Mouse (Mus musculus): Measurements from ENCODE around the gene Olfr1342. TPM values are rescaled to one million over a fixed set of nuclear protein-coding genes. Genes with fewer than 3 reads are reported as not detected.
A peak's percentile ranks its signal among the peaks of the same experiment; 100 is the strongest.

Olfr1342 gene
- total RNA-seq (2021), result not detected
- long read RNA-seq, experiment 1, result 0 reads
- long read RNA-seq, experiment 2, result 0 reads

DNA sequence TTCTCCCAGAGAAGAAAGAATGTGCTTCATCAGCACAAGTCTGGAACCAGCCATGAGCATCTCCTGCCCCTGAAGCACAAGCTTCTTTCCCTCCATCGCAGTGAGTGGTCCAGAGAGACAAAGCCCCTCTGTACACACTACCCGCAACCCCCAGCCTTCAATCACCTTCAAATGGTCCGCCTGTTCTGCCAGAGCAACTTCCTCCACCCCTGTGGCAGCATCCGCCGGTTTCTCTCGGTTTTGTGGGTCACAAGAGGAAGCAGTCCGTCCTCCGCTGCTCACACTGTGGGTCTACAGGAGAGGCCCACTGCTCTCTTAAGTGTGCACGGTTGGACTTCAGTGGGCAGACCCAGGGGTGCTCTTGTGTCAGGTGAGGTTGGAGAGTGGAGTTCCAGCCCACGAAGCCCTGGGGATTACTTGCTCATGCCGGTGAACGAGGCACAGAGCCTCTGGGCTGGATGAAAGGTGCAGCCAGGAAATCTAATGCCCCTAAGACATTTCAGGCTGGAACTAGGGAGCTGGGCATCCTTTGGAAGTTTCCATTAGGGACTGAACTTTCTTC, at the start of gene Olfr1342:
Gene Olfr1342, minus strand, starts transcription at position 345 of the 562 bp plus-strand sequence.
- DNase-seq (ENCODE audit: low spot score in 2 of 2), result no peak
- intact Hi-C loops (cut with DNase I), result no loop called here

DNA sequence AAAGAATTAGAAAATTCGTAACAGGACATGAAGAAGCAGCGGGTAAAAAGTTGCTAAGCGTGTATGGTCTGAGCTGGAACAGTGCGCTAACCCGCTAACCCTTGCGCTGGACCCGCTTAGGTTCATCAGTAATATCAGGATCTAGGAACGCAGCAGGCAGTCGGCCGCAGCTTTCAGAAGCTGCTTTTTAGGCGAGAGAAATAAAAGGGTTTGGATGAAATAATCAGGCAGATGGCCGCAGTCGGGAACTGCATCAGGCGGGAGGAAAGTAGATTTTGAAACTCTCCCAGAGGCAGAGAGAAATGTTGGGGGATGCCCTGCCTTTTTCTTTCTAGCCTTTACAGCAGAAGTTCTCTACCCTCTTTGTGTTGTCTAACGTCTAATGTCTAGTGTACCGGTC, 49.3 kb upstream of the Olfr1342 start:
- DNase-seq (ENCODE audit: low spot score in 2 of 2), result no peak
- intact Hi-C loops (cut with DNase I), result no loop called here

DNA sequence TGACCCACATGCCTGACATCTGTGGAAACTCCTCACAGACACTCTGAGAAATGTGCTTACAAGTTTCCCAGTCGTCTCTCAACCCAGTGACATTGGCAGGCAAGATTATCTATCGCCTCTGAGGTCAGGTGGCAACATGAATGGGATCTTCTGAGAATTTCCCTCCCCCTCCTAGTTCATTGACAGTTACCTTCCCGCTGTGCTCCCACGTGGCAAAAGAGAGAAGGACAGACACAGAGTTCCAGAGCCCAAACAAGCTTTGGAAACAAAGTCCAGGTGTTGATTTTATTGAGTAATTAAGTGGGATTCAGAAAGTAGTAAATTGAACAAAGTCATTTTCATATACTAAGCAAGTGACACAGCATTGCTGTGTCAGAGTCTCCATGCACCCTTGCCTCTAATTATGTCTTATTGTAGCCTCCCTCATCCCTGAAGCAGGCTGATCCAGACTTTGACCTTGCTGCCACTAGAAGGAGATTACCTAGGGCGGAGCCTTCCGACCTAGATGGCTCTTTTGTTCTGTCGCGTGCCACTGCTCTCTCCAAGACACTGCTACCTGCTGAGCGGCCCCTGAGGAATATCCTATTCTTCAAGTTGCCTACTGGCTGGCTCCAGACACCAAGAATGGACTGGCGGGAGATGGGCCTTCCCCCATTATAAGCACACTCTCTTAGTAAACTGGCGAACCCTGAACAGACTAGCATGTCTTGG, 48.6 kb upstream of the Olfr1342 start:
- intact Hi-C loops (cut with DNase I), result no loop called here
- DNase-seq (ENCODE audit: low spot score in 2 of 2), result no peak

DNA sequence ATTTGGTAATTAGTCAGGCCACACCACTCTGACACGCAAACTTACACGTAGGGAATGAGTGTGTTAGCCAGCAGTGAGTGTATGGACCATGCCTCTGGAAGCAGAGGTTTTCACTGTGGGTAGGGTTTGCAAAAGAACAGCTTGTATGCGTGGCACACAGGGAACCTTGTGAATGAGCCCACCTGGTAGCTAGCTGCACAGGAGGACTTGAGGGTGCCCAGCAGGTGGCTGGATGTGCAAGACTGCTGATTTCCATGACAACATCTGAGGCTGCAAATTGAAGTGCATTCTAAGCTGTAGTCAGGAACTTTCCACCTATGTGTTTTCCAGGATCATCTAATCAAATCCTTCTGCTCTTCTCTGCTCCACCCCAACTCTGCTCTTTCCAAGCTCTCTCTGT, 47.0 kb upstream of the Olfr1342 start:
- no peak for DNase-seq (ENCODE audit: low spot score in 2 of 2)
- intact Hi-C loops (cut with DNase I), result loop anchor here (5.0 kb wide), 1 partner anchor 33 kb away; no protein-coding TSS in a partner anchor

DNA sequence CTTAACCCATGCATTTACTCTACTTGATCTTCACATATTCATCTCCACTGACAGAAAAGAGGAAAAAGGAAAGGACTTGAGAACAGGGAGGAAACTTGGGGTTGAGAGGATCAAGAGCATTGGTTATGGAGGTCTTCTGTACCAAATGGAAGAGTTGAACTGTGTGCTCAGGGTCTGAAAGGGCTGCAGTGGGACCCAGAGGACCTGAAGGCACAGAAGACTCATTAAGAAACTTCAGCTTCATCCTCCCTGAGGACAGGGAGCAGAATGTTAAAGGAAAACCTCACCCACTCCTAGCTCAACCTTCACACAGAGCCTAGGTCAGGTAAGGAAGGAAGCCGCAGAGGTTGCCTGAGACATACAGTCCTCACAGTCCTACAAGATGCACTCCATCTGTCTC, 39.3 kb upstream of the Olfr1342 start, which contains the start of gene Olfr1339:
Gene Olfr1339, plus strand, starts transcription at position 301 of the 400 bp plus-strand sequence.
- intact Hi-C loops (cut with DNase I), result no loop called here
- no peak for DNase-seq (ENCODE audit: low spot score in 2 of 2)

DNA sequence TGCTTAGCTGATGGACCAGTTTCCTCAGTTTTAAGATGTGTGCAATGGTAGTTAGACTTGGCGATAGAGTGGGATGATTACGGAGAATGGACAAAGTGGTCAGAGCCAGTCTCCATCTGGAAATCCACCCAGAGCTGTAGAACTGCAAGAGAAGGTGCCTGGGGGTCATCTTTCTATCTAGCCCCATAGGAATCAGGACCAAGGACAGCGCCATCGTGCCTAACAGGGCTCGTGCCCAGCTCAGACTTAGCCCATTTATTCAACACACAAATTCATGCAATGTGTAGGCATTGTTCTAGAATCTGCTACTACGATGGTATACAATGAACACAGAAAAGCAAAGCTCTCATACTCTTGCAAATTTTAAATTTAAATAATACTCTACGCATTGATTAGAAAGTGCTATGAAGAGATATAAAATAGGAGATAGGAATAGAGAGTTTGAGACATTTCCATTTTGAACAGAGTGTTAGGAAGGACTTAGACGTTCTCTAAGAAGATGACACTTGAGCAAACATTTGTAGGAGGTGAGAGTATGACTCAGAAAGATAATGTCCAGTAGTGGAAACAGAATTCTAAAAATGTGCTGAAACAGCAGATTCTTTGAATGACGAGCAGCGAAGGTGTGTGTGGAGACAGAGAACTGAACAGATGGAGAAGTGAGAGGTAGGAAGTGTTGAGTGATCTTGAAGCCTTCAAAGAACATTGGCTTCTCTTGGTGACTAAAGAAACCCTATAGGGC, 29.4 kb upstream of the Olfr1342 start:
- no peak for DNase-seq (ENCODE audit: low spot score in 2 of 2)
- intact Hi-C loops (cut with DNase I), result no loop called here

DNA sequence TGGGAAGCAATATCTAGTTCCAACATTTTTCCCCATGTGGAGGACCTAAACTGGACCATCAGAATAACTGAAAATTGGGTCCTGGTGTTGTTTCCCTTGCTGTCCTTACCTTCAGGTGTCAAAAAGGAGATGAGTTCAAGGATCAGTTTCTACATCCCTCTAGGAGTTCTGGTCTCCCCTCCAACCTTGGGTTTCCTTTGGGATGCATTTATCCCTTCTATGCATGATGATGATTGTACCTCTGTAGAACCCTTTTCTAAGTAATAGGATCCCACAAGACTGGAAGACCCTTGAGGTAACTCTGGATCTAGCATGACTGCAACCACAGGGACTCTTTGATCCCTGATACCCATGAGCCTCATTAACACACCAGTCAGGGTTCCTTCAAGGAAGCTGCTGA, 27.3 kb upstream of the Olfr1342 start, which contains the start of gene Olfr1340:
Gene Olfr1340, plus strand, starts transcription at position 301 of the 400 bp plus-strand sequence.
- intact Hi-C loops (cut with DNase I), result no loop called here
- no peak for DNase-seq (ENCODE audit: low spot score in 2 of 2)

DNA sequence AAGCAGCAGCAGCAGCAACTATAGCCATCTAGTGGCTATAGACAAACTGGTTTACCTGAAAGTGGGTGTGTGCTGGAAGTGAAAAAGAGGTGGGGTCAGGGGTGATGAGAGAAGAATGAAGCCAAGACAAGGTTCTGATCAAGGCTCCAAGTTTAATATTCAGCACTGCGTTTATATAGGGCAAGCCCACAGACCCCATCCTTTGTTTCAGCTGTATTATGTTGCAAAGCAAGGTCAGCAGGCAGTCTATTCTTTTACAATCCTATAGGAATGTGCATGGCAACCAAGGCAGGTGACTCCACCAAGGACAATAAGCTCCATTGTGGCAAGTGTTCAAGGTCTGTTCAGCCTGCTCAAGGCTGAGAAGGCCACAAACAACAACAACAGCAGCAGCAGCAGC, 19.1 kb upstream of the Olfr1342 start:
- intact Hi-C loops (cut with DNase I), result no loop called here
- no peak for DNase-seq (ENCODE audit: low spot score in 2 of 2)

DNA sequence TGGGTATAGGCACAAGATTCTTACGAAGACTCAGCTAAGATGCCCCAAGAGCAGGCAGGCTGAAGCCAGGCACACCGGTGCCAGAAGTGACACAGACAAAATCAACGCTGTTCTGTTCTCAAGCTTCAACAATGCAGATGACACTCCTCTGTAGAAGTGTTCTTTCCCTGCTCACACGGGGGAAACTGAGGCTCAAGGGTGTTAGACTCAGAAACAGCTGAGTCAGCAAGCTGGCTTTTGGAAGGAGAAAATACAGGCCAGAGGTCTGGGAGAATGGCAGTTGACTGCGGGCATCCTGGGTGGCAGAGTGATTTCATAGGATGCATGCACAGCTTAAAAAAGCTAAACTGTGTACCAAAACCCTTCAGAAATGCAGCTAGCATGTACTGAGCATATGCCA, 15.5 kb upstream of the Olfr1342 start:
- intact Hi-C loops (cut with DNase I), result no loop called here
- no peak for DNase-seq (ENCODE audit: low spot score in 2 of 2)

DNA sequence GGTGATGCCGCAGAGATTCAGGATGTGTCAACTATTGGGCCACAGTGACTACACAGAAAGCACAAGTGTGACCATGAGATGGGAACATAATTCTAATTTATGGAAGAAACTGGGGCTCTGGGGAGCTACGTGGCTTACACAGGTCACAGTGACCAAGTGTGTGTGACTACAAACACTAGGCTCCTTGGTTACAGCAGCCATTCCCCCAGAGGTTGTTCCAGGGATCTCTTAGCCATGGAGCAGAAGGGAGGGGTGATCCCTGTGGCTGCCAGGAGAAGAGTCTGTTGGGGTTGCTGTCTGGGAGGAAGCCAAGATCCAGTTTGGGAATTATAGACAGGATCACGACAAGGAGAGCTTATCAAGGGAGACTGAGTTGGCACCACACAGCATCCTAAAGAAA, 10.7 kb upstream of the Olfr1342 start, which contains the start of gene Olfr1341:
Gene Olfr1341, plus strand, starts transcription at position 301 of the 400 bp plus-strand sequence.
- intact Hi-C loops (cut with DNase I), result no loop called here
- DNase-seq (ENCODE audit: low spot score in 2 of 2), result no peak

DNA sequence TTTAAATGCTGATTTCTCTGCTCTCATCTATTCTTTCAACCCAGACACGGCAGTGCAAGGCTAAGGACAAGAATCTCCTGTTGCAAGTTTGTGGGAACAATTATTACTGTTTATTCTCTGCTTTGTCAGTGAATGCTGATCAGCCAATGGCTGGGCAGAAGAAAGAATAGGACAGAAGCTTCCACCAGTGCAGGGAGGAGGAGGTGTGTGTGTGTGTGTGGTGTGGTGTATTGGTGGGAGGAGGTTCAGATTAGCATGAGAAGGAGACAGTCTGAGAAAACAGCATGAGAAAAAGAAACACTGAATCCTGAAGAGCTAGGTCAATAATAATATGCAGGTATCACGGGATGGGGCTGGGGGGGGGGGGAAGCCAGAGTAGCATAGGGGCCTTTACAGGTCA, 1.3 kb upstream of the Olfr1342 start:
- DNase-seq (ENCODE audit: low spot score in 2 of 2), result no peak
- intact Hi-C loops (cut with DNase I), result no loop called here

DNA sequence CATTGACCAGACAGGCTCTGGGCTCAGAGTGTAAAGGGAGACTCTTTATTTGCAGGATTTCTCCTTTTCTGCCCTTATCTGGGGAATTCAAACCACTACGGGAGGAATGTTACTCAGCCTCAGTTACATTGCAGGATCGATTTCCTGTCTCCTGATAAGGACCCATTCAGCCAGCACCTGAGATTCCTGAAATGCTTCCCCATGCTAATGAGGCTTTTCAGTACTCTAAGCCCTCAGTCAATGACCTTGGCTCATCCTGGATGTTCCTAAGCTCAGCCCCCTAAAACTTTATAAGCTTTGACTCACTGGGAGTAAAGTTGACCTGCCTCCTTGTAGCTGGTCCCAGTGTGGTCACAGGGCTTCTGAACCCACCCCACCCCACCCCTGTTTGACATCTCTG, 5.5 kb downstream of the Olfr1342 start:
- intact Hi-C loops (cut with DNase I), result no loop called here
- DNase-seq (ENCODE audit: low spot score in 2 of 2), result no peak

DNA sequence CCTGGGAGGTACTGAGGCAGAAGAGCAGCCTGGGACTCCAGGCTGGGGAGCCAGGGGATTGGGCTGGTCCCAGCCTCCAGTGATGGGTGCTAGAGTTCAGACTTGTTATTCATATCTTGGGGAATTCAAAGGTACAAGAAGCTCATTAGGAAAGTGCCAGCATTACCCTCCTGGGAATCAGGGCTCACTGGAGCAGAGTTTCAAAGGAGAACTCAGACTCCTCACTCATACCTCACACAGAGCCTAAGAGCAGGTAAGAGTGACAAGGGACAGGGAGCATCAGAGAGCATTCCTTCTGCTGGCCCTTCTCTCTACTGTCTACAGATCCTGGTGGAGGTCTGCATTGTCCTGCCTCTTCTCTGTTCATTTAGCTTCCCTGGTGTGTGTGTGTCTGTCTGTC, 33.9 kb downstream of the Olfr1342 start, which contains the start of gene Olfr62:
Gene Olfr62, plus strand, starts transcription at position 301 of the 400 bp plus-strand sequence.
- intact Hi-C loops (cut with DNase I), result loop anchor here (5.0 kb wide), 1 partner anchor 329 kb away; no protein-coding TSS in a partner anchor
- no peak for DNase-seq (ENCODE audit: low spot score in 2 of 2)

DNA sequence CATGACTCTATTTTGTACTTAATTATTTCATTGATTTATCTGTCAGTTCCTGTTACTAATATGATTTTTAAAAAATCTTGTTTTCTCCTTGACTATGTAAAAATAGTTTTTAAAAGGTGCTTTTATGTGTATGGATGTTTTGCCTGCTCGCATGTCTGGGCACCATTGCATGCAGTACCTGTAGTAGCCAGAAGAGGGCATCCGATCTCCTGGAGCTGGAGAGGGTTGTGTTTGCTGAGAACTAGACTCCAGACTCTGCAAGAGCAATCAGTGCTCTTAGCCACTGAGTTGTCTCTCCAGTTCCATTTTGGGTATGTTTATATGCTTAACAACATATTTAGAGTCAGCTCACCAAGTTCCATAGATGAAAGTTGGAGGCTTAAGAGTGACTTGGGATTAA, 47.3 kb downstream of the Olfr1342 start:
- intact Hi-C loops (cut with DNase I), result no loop called here
- peak; percentile 13 to 62 for DNase-seq (ENCODE audit: low spot score in 2 of 2)

DNA sequence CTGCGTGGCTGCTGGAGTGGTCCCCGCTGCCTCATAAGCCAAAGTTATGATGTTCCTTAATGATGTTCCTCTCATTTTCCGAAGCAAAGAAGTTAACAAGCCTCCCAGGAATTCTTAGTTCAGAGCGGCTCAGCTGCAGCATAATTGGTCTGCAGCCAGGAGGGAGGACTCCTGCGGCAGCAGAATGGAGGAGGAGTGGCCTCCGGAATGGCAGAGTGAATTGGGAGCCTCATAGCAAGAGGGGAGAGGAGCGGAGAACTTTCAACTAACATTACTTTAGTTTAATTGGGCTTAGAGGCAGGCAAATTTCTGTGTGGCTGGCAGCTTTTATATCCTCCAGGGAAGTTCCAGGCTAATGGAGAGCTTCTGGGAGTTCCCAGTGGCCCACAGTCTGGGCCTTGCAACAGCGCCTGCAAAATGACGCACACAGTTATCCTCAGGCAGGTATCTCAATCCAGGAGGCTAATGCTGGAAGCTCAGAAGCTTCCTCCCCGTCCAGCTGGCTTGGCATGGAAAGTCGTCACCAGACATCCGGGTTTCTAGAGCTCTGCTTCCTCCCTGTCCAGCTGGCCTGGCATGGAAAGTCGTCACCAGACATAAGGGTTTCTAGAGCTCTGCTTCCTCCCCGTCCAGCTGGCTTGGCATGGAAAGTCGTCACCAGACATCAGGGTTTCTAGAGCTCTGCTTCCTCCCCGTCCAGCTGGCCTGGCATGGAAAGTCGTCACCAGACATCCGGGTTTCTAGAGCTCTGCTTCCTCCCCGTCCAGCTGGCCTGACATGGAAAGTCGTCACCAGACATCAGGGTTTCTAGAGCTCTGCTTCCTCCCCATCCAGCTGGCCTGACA, 50.0 kb downstream of the Olfr1342 start:
- DNase-seq (ENCODE audit: low spot score in 2 of 2), result peak; percentile 27 to 34
- intact Hi-C loops (cut with DNase I), result no loop called here

All from left cerebral cortex, postnatal 14 days (tissue).